Mouse (Mus musculus): ENCODE data around the gene Ntf3.

DNA sequence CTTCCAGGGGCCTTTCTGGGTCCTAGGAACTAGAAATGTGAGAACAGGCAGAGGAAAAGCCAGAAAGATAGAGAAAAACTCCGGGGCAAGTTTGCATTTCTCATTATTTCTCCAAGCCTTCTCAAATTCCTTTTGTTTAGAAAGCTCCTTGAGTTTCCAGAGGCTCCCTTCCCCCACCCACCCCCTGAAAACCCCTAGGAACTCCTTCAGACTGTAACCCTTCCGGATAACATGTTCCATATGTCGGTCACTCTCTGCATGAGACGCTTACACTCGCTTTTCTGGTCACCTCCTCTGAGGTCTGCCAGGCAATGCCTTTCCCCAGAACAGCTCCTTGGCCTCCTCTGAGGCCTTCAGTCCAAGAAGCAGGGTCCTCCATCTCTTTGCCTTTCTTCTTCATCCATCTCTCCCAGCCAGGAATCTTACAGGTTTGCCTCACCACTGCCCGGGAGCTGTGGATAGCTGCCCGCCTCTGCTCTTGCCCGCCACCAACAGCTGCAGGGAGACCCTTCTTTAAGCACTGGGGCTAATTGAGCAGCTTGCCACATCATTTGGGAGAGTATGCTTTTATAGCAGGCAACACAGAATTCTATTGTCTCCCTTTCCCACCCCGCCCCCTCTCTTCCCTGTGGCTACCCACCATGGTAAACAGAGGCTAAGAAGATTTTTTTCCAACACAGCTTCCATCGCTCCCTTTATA is 51.6 kb downstream of the Ntf3 start:
- TF ChIP-seq POLR2A (IDR thresholded peaks at IDR 0.05; ENCODE audit: borderline replicate concordance, extremely low read depth, insufficient read depth, insufficient read length, poor library complexity, severe bottlenecking) (no peak), CTCF (IDR thresholded peaks at IDR 0.05; ENCODE audit: borderline replicate concordance, extremely low read depth, insufficient read depth, insufficient read length) (no peak)

Data from brain, embryonic 14.5 days (tissue).